Mouse (Mus musculus) frontal cortex, postnatal 25 days (tissue): ENCODE results near the gene Pde4c.

Experiments used
- DNase-seq, 2 experiments: peaks; one replicate each; pipeline ENCODE4 v3.0.0; 2022; ENCODE audit warnings: low spot score in 2 of 2

The Pde4c gene

DNA sequence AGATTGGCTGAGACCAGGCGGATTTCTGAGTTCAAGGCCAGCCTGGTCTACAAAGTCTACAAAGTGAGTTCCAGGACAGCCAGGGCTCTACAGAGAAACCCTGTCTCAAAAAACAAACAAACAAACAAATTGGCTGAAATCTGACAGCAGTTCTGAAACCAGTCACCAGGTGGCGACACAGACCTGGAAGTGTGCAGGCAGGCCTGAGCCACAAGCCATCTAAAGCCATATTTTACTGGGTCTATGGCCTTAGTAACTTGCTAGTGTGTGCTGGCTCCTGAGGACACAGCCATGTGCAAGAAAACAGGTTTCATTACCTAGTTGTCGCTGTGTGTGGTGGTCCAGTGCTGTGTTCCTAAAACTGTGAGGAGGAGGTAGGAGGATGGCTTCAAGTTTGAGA lies 2.8 kb upstream of the Pde4c start:
- peak; percentile 74 to 77 for DNase-seq

- DNase-seq: no peak
Measured at GRCm38 (mm10) chr8:70721601-70722000, 1.9 kb upstream of the Pde4c start.

DNA sequence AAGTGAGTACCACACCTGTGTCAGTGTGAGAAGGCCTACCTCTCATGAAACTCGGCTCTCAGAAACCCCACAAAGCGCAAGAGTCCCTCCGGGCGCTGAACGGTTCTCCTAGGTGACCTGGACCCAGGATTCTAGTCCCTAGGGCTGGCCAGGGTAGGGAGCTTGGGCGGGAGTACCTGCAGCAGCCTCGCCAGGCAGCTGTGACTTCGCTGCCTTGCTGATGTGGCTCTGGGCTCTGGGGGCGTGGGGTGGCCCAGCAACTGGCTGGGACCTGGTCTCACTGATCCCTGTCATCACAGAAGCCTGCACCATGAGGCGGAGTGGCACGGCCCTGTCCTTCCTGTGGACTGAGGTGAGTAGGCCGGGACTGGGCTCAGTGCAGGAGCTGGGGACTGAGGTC lies 696 bp downstream of the Pde4c start:
- no peak for DNase-seq

DNA sequence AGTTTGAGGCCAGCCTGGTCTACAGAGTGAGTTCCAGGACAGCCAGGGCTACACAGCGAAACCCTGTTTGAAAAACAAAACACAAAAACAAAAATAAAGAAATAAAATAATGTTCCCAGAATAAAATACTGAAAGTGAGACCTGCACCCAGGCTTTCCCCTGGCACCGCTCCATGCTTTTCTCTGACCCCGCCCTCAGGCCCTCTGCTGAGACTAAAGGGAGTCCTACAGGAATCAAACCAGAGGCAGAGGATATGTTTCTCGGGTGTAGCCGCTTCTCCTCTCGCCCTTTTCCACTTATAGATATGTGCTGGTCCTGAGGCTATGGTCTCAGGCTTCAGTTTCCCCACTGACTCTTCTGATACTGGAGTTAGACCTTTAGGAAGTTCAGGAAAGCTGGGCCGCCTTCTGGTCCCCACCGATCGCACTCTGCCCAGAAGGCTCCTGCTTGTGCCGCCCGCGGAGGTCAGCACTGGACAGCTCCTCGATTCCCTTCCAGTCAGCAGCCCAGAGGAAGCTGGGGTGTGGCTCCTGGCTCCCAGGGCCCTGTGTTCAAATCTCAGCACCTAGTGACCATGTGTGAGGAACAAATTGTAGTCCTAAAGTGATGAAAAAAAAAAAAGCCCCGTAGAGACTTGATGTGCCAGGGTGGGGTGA lies 2.4 kb downstream of the Pde4c start:
- no peak for DNase-seq

- no peak for DNase-seq
Measured at GRCm38 (mm10) chr8:70726721-70727120, 3.2 kb downstream of the Pde4c start.

DNA sequence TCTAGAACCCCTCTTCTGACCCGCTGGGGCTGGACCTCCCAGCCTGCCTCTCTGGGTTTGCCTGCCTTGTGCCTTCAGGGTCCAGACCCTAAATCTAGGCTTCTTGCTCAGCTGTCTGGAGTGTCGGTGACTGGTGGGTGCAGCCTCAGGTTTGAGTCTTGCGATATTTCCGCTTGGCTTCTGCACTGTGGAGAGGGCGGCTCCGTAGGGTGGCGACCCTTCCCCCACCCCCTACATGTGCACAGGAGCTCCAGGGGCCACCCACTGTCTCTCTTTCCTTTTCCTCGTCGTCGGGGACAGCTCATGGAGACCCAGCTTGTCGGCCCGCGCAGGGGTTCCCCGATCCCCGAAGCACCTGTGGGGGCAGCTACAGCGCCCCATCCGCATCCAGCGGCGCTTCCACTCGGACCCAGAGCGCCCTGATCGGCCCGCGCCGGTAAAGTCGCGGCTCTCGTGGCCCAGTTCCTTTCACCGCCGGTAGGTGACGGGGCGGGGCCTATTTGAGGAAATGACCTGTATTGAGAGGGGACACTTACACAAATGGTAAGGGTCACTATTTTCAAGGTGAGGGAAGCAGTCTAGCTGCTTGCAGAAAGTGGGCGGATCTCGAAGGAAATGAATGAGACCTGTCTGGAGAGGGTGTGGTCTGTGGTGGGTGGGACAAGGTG lies 6.4 kb downstream of the Pde4c start:
- no peak for DNase-seq

DNA sequence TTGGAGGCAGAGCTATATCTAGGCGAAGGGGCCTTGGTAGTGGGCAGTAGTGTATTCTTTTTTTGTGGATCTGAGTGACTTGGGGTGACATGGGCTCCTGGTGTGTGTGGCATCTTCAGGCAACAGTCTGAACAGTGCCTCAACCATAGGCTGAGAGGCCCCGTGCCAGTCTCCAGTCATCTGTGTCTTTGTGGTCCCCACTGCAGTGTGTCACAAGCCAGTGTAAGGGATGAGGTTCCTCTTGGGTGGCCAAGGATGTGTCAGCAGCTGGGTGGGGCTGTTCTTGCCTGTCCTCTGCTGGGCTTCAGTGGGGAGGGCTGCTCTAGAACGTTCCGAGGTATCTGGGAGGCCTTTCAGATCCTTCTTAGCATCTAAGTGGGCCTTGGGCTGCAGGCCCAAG lies 7.4 kb downstream of the Pde4c start:
- DNase-seq: no peak

DNA sequence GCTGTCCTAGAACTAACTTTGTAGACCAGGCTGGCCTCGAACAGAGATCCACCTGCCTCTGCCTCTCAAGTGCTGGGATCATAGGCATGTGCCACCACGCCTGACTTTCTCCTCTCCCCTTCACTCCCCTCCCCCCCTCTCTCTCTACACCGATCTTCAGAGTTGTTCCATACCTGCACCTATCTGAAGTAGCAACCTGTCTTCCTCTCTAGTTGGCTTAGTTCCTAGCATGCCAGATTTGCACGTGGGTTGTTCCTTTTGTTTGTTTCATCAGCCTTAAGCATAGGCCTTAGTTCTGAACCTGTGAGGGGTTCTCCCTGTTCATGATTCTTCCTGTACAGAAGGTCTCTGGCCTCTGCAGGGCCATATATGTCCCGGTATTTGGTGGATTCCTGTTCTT lies 14.2 kb downstream of the Pde4c start:
- no peak for DNase-seq

DNA sequence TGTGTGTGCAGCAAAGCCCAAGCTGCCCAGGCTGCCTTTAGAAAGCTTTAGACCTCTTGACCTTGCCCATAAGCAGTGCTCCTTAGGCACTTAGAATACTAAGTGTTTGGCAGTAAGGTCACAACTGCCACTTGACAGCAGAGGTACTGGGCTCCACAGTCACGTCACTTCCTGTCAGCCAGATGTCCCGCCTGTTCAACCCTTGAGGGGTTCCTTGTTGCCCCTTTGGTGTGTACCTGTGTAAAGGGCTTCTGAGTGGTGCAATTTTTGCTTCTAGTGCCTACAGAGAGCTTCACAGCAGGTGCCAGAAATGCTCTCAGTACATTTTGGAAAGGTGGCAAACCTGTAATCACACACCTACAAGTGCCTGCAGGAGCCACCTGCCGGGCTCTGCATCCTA lies 14.7 kb downstream of the Pde4c start:
- DNase-seq: no peak

- DNase-seq: no peak
Measured at GRCm38 (mm10) chr8:70741661-70742060, 18.1 kb downstream of the Pde4c start.

DNA sequence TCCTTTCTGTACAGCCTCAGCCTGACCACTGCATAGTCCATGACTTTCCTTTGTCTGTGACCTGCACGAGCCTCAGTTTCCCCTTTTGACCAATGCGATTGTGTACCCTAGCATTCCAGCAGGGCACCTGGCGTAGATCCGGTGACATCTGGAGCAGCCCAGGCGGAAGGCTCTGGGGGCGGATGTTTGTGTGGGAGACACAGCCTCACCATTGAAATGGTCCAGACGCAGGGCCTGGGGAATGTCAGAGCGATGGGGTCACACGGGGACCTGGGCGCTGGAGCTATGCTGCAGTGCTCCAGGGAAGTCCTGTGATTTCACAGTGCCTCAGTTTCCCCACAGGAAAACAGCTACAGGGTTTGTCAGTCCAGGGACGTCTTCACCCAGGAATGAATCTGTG lies 18.7 kb downstream of the Pde4c start:
- no peak for DNase-seq

DNA sequence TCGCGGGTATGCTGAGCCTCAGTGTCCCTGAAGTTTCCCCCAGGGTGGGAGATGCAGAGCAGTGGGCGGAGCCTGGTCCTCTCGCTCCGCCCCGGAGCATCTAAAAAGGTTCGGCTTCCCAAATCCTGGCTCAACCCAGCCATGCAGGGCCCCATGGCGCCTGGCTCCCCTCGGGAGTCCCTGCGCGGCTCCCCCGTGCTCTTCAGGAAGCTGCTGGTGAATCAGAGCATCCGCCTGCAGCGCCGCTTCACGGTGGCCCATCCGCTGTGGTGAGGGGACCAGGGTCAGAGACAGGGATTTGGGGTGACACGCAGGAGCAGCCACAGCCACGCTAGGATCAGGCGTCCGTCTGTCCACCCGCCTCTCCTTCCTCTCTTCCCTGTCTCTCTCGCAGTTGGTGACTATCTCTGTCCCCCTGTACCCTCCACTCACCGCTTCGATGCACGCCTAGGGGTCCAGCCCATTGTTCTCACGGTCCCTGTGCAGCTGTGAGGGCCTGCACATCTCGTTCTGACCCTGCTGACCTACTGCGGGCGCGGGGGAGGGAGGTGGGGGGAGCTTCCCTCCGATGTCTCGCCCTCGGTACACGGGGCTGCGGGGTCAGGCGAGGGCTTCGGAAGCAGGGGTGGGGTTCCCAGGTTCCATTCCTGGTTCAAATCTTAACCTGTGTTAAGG lies 19.6 kb downstream of the Pde4c start:
- DNase-seq: no peak

GRCm38 (mm10) chr8:70743656-70744590 lies 20.4 kb downstream of the Pde4c start:
- DNase-seq: no peak

DNA sequence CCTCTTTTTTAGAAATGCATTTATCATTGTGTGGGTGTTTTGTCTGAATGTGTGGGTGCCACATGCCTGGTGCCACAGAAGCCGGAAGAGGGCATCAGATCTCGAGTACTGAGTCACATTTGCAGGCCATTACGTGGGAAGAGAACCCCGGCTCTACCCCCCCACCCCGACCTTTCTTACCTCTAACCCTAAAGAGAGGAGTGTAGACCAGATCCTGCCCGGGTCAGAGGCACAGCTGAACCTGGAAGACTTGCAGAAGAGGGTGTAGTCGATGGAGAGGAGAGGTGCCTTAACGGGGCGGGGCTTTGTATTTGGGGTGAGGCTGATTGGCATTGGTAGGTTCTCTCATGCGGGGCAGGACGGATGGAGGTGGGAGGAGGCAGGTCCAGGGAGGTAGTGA lies 21.3 kb downstream of the Pde4c start:
- DNase-seq: no peak

DNA sequence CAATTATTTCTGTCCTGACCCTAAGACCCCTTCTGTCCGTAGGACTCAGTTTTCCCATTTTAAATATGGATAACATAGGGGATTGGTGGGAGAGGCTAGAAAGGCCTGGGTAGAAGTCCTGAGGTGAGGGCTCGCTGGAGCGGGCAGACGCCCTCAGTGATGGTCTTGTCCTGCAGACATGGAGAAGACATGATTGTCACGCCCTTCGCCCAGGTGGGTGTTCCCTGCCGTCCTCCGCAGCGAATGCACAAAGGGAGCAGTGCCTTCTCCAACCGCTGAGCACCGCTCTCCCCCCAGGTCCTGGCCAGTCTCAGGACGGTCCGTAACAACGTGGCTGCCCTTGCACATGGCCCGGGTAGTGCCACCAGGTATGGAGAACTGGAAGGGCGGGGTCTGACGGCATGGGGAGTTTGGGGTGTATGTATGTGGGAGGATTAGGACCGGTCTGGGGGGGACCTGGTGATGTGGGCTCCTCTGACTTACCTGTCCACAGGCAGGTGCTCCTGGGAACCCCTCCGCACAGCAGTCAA lies 22.2 kb downstream of the Pde4c start:
- DNase-seq: no peak

- DNase-seq: no peak
Measured at GRCm38 (mm10) chr8:70746676-70747075, 23.2 kb downstream of the Pde4c start.

DNA sequence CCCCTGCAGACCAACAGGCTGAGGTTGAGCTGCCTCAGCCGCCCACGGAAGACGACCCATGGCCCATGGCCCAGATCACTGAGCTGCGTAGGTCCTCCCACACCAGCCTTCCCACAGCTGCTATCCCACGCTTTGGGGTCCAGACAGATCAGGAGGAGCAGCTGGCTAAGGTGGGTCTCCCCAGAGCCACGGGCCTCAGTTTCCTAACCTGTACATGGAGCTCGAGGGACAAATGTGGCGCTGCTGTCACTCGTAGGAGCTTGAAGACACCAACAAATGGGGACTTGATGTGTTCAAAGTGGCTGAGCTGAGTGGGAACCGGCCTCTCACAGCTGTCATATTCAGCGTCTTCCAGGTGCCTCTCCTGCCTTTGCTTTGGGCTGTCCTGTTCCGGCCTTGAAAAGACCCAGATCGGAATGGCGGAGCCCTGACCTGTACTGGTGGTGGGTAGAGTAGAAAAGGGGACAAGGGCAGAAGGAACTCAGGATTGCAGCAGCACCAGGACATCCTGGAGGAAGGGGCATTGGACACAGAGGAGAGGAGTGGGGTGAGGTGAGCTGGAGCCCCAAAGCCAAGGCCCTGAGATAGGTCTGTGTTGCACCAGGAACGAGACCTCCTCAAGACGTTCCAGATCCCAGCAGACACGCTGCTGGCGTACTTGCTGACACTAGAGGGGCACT lies 23.8 kb downstream of the Pde4c start:
- no peak for DNase-seq

- no peak for DNase-seq
Measured at GRCm38 (mm10) chr8:70748246-70749096, 25.0 kb downstream of the Pde4c start.

- no peak for DNase-seq
Measured at GRCm38 (mm10) chr8:70749097-70749674, 25.7 kb downstream of the Pde4c start.

GRCm38 (mm10) chr8:70750128-70750680 lies 26.7 kb downstream of the Pde4c start:
- DNase-seq: no peak
